Mouse (Mus musculus) forebrain, postnatal 0 days (tissue): ENCODE data around the gene Arl9. TPM values are rescaled to one million over a fixed set of nuclear protein-coding genes. Genes with fewer than 3 reads are reported as not detected.

ENCODE experiments used
- ATAC-seq: fragments of 200-750 bp; cut with Nextera tagmentation; 2 replicates; pipeline ENCODE4 v1.8.0; 2017; ENCODE audit warnings: mild to moderate bottlenecking, moderate library complexity
- DNase-seq: peaks from one replicate; pipeline ENCODE4 v3.0.0-alpha.2; 2015
- H3K27ac ChIP-seq: fragments of 300-500 bp; sonication (generic); 2 replicates; pipeline ENCODE4 v1.5.1; 2014; ENCODE audit warnings: low read depth, mild to moderate bottlenecking, antibody characterized with exemption, low read length, moderate library complexity, mixed read lengths
- H3K27me3 ChIP-seq: fragments of 300-500 bp; sonication (generic); 2 replicates; pipeline ENCODE4 v1.6.1; 2014; ENCODE audit warnings: mild to moderate bottlenecking, low read length, mixed read lengths; ENCODE audit not compliant: insufficient read depth
- H3K36me3 ChIP-seq: fragments of 300-500 bp; sonication (generic); 2 replicates; pipeline ENCODE4 v1.6.1; 2014; ENCODE audit warnings: mild to moderate bottlenecking, moderate library complexity; ENCODE audit not compliant: insufficient read depth
- H3K4me1 ChIP-seq: fragments of 300-500 bp; sonication (generic); 2 replicates; pipeline ENCODE4 v1.6.1; 2014; ENCODE audit warnings: antibody characterized with exemption; ENCODE audit not compliant: insufficient read depth
- H3K4me2 ChIP-seq: fragments of 300-500 bp; sonication (generic); 2 replicates; pipeline ENCODE4 v1.6.1; 2014; ENCODE audit warnings: low read depth, mild to moderate bottlenecking, moderate library complexity
- H3K4me3 ChIP-seq: fragments of 300-500 bp; sonication (generic); 2 replicates; pipeline ENCODE4 v1.5.1; 2014; ENCODE audit warnings: low read depth, low read length, mixed read lengths
- H3K9ac ChIP-seq: fragments of 300-500 bp; sonication (generic); 2 replicates; pipeline ENCODE4 v1.6.1; 2014; ENCODE audit warnings: mild to moderate bottlenecking
- H3K9me3 ChIP-seq: fragments of 300-500 bp; sonication (generic); 2 replicates; pipeline ENCODE4 v1.6.1; 2016; ENCODE audit warnings: low read length
- CTCF ChIP-seq: sonication (generic); IDR thresholded peaks from 2 replicates; pipeline ENCODE4 v1.5.1; 2016; ENCODE audit warnings: antibody characterized with exemption, control low read depth, low read depth
- WGBS: fragments of 180-500 bp; shearing (Covaris S2); extraction: QIAGEN DNeasy Blood & Tissue Kit; methylation state at CpG from one replicate; pipeline ENCODE4 v1.1.7; 2014; 5-methylcytosine and 5-hydroxymethylcytosine counted together
- polyA plus RNA-seq: library from polyadenylated mRNA; unstranded; fragments of >200 nt; fragmentation: Nextera tagmentation; extraction: Ambion mirVana; gene quantifications from 2 replicates; pipeline ENCODE4 v1.2.1, GENCODE M21; 2015
- total RNA-seq: library from RNA; depleted of rRNA; stranded (reverse); fragments of >200 nt; gene quantifications from 2 replicates; pipeline ENCODE4 v1.2.3, GENCODE M21; 2014; rRNA removed

The Arl9 gene
- total RNA-seq (not detected in 2 replicates), polyA plus RNA-seq (not detected in 2 replicates)

DNA sequence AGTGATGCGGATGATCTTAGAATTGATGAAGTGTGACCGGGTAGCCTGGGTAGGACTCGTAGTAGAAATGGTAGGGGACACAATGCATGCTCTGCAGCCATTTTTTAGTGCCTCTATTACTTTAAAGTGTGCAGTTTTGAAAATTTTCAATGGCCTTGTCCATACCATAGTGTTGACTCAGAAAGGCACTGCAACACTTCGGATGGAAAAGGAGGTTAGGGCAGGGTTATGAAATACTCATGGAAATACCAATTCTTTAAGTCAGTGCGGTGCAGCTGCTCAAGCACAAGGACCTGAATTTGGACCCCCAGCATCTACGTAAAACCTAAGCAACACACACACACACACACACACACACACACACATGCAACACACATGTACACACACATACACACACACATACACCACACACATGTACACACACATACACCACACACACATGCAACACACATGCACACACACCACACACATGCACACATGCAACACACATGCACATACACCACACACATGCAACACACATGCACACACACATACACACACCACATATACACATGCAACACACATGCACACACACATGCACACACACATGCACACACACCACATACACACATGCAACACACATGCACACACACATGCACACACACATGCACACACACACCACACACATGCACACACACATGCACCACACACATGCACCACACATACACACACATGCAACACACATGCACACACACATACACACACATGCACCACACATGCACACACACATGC lies at the start of gene Arl9:
Gene Arl9, plus strand, starts transcription at position 5 of the 771 bp plus-strand sequence.
- H3K4me1 ChIP-seq = no peaks in the 10 kb centered on the region
- H3K4me3 ChIP-seq = no peak within 1 kb of the TSS
- H3K27ac ChIP-seq = no peak within 1 kb of the TSS
- 95% methylated on average over 6 of the region's 6 CpGs for WGBS
- no peaks in the 10 kb centered on the region for H3K27me3 ChIP-seq
- H3K4me2 ChIP-seq = no peak within 1 kb of the TSS
- TF ChIP-seq CTCF = no peak
- ATAC-seq (no peak), DNase-seq (no peak)
- peaks cover 16% of the 10 kb centered on the region for H3K36me3 ChIP-seq
- no peak within 1 kb of the TSS for H3K9ac ChIP-seq
- no peaks in the 10 kb centered on the region for H3K9me3 ChIP-seq

DNA sequence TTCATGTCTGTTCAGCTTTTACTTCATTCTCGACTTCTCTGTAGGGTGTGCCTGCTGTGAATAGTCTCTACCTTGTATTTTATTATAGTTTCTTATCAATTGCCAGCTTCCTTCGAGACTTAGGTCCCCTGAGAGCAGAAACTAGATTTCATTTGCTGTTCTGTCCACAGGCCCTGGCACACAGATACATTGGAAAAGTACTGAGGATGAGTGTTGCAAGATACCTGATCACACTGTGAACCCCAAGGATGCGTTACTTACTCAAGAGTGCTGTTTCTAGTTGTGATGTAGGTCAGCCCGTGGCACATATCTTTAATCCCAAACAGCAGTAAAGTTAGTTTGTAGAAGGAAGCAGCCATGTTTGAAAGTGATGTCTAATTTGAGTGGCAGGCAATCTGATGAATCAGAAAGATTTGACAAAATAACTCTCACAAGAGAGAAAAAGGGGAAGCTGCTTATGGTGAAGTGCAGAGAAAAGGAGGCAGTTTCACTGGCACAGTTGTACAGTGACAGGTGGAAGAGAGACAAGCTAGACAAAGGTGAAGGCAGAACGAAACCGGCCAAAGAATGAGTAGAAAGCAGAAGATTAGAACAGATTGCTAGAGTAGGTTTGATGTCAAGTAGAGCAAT lies 49.5 kb upstream of the Arl9 start:
- no peak for ATAC-seq
- no peak overlapping the region for H3K27ac ChIP-seq
- peaks cover 20% of the 10 kb centered on the region for H3K36me3 ChIP-seq
- peaks cover 14% of the 10 kb centered on the region for H3K4me1 ChIP-seq
- no peak overlapping the region for H3K4me2 ChIP-seq
- no peak overlapping the region for H3K4me3 ChIP-seq
- H3K9ac ChIP-seq = no peak overlapping the region
- DNase-seq = no peak
- WGBS = 76% methylated on average over 6 of the region's 6 CpGs
- no peaks in the 10 kb centered on the region for H3K9me3 ChIP-seq
- TF ChIP-seq CTCF = no peak
- no peaks in the 10 kb centered on the region for H3K27me3 ChIP-seq

DNA sequence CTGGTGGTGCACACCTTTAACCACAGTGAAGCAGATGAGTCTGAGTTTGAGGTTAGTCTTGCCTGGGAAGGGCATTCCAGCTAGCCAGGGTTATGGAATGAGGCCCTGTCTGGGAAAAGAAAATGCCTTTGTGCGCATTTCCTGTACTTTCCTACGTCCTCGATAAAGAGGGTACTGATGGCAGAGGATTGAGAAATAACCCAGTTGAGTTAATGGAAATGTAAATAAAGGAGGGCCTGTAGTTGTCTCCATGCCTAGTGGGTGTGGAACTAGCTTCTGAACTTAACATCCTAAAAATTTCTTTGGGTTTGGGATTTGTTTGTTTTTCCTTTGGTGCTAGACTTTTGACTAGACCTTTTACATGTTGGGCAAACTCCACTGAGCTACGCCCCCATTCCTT lies 48.4 kb upstream of the Arl9 start:
- no peak for TF ChIP-seq CTCF
- no peak overlapping the region for H3K4me3 ChIP-seq
- DNase-seq = no peak
- H3K4me1 ChIP-seq = peaks cover 4% of the 10 kb centered on the region
- WGBS = 92% methylated on average over 4 of the region's 4 CpGs
- H3K9ac ChIP-seq = no peak overlapping the region
- no peak overlapping the region for H3K4me2 ChIP-seq
- no peaks in the 10 kb centered on the region for H3K27me3 ChIP-seq
- H3K36me3 ChIP-seq = peaks cover 25% of the 10 kb centered on the region
- no peaks in the 10 kb centered on the region for H3K9me3 ChIP-seq
- H3K27ac ChIP-seq = no peak overlapping the region
- no peak for ATAC-seq

DNA sequence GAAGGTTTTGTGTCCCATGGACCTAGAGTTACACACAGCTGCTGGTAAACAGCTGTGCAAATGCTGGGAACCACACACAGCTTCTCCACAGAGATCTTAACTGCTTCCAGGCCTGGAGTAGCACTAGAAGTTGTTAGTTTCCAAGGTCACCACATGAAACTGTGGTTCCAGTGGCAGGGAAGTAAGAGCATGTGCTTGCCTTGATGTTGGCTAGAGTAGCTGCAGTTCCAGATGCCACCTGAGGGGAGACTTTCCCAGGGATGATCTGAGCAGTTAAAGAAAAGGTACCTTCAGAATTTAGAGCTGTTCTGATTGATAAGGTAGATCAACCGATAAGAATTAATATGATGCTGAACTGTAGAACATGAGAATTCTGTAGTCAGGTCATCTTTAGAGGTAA lies 45.9 kb upstream of the Arl9 start:
- Histone ChIP-seq H3K4me1 (no peaks in the 10 kb centered on the region), H3K4me3 (no peak overlapping the region), H3K9ac (no peak overlapping the region), H3K4me2 (no peak overlapping the region), H3K36me3 (peaks cover 40% of the 10 kb centered on the region), H3K9me3 (no peaks in the 10 kb centered on the region), H3K27ac (no peak overlapping the region), H3K27me3 (no peaks in the 10 kb centered on the region)
- ATAC-seq (no peak), DNase-seq (no peak)
- peak; percentile 49; the same call in 1 of the 2 replicates for TF ChIP-seq CTCF
- 93% methylated on average over 1 of the region's 1 CpGs for WGBS

DNA sequence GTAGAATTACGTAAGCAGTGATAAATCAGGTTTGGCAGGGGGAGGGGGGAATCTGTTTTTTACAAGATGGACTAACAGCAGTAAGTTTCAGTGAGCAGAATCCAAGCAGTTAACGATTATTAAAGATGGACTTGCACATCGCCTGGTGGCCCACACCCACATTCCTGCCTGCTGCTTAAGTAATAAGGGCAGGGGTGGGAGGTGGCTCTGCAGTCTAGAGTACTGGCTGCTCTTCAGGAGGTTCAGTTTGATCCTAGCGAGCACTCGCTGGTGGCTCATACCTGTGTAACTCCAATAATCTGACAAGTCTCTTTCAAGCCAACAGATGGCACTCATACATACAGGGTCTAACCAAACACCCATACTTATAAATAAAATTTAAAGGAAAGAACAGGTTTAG lies 44.3 kb upstream of the Arl9 start:
- Histone ChIP-seq H3K4me3 (no peak overlapping the region), H3K4me1 (no peaks in the 10 kb centered on the region), H3K27ac (no peak overlapping the region), H3K36me3 (peaks cover 52% of the 10 kb centered on the region), H3K9me3 (no peaks in the 10 kb centered on the region), H3K4me2 (no peak overlapping the region), H3K27me3 (no peaks in the 10 kb centered on the region), H3K9ac (no peak overlapping the region)
- no peak for TF ChIP-seq CTCF
- WGBS = 82% methylated on average over 5 of the region's 5 CpGs
- no peak for DNase-seq
- ATAC-seq = no peak

DNA sequence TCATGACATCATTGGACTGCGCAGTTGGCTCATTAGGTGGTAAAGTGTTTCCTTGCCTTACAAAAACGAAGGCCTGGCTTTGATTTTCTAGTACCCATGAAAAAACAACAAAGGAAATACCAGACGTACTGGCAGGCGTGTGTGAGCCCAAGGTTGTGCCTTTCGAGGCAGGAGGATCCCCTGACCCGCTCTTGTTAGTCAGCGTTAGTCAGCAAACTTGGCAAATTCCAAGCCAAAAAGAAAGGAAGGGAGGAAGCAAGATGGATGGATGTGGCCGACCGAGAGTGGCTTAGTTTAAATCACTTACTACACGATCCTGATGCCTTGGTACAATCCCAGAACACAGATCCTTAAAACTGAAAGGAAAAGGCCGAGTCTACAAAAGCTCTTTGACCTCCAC lies 41.3 kb upstream of the Arl9 start:
- Histone ChIP-seq H3K4me3 (no peak overlapping the region), H3K36me3 (peaks cover 54% of the 10 kb centered on the region), H3K4me2 (no peak overlapping the region), H3K27ac (no peak overlapping the region), H3K27me3 (no peaks in the 10 kb centered on the region), H3K9ac (no peak overlapping the region), H3K4me1 (no peaks in the 10 kb centered on the region), H3K9me3 (no peaks in the 10 kb centered on the region)
- DNase-seq (no peak), ATAC-seq (no peak)
- no peak for TF ChIP-seq CTCF
- WGBS = 82% methylated on average over 11 of the region's 11 CpGs

DNA sequence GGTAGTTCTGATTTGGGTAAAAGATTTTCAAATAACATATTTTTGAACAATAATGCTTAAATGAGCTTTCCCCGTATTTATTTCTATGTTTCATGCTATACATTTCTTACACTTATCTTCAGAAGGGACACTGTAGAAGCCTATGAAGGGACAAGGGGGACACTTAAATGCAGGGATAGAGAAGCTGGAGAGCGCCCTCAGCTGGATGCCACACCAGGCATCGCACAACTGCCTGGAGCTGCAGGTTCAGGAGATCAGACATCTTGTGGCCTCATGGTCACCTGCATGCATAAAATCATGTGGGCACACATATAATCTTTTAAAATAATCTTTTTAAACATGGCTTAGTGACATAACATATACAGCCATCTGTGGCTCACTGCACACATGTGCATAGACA lies 39.2 kb upstream of the Arl9 start:
- DNase-seq (no peak), ATAC-seq (no peak)
- Histone ChIP-seq H3K4me1 (no peaks in the 10 kb centered on the region), H3K4me2 (no peak overlapping the region), H3K9ac (no peak overlapping the region), H3K4me3 (no peak overlapping the region), H3K36me3 (peaks cover 57% of the 10 kb centered on the region), H3K27me3 (no peaks in the 10 kb centered on the region), H3K9me3 (no peaks in the 10 kb centered on the region), H3K27ac (no peak overlapping the region)
- 87% methylated on average over 3 of the region's 3 CpGs for WGBS
- TF ChIP-seq CTCF = no peak
